8 mouse cellular contexts compared by ENCODE assay signal in the genomic region with DNA sequence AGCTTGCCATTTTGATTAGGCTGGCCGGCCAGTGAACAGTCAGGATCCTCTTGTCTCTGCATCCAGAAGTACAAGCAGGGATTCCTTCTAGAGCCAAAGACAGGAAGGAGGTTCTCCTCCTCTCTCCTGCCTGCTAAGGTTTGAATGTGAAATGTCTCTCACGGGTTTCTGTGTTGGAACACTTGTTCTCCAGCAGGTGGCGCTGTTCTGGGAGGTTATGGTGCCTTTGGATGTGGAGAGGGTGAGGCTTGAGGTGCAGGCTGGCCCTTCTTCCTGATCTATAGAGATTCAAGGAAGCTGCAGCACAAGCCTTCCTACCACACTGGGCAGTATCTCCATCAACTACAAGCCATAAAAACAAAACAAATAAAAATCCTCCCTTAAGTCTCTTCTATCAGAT.
DNase-seq lines count a peak whose midpoint lies in the region; ATAC-seq and TF ChIP-seq lines count a peak whose summit lies in the region.

No protein-coding gene starts in this region.

- TF ChIP-seq POLR2A in liver, adult 2 months (IDR thresholded peaks at IDR 0.05; ENCODE audit: extremely low read depth, insufficient read depth, low read length) = no peak

- no peak overlapping the region for H3K4me3 ChIP-seq in liver, adult 2 months (ENCODE audit: insufficient read depth, low read depth, low read length)
- no peak overlapping the region for H3K4me3 ChIP-seq in liver, embryonic 11.5 days (ENCODE audit: low read depth, low read length)
- H3K4me3 ChIP-seq in liver, embryonic 14.5 days (ENCODE audit: insufficient read depth in 1 of 2, low read depth in 2 of 2, low read length in 2 of 2) = no peak overlapping the region

- H3K4me2 ChIP-seq in liver, embryonic 11.5 days = no peak overlapping the region
- H3K4me2 ChIP-seq in liver, embryonic 14.5 days (ENCODE audit: low read depth) = no peak overlapping the region

- DNase-seq in cerebellum, postnatal 14 days = peak; percentile 57 to 82
- DNase-seq in liver, adult 2 months (ENCODE audit: extremely low read depth, low read depth, low spot score) = no peak
- DNase-seq in liver, embryonic 11.5 days (ENCODE audit: low spot score) = no peak
- no peak for DNase-seq in Patski (ENCODE audit: low read depth, low spot score)
- DNase-seq in liver, embryonic 14.5 days (ENCODE audit: low read depth in 3 of 3, low spot score in 3 of 3) = no peak
- DNase-seq in natural killer cell, adult 2 months (ENCODE audit: low spot score in 2 of 2) = no peak
- no peak for DNase-seq in urinary bladder, adult 2 months (ENCODE audit: low spot score)

- no peaks in the 10 kb centered on the region for H3K27me3 ChIP-seq in liver, adult 2 months (ENCODE audit: control insufficient read depth, insufficient read depth, low read length)
- no peaks in the 10 kb centered on the region for H3K27me3 ChIP-seq in liver, embryonic 11.5 days (replicated peaks; ENCODE audit: control insufficient read depth, insufficient read depth, low read length)
- no peaks in the 10 kb centered on the region for H3K27me3 ChIP-seq in Patski
- H3K27me3 ChIP-seq in liver, embryonic 14.5 days (ENCODE audit: control insufficient read depth, insufficient read depth, low read length) = no peaks in the 10 kb centered on the region

- no peak overlapping the region for H3K27ac ChIP-seq in liver, adult 2 months (replicated peaks; ENCODE audit: insufficient read depth, low read depth, low read length)
- no peak overlapping the region for H3K27ac ChIP-seq in liver, embryonic 11.5 days (ENCODE audit: low read depth, low read length)
- H3K27ac ChIP-seq in liver, embryonic 14.5 days = no peak overlapping the region

- 23% methylated on average over 3 of the region's 3 CpGs for WGBS in liver, adult 2 months
- 24% methylated on average over 3 of the region's 3 CpGs for WGBS in liver, embryonic 11.5 days
- WGBS in liver, embryonic 14.5 days (ENCODE audit: insufficient replicate concordance) = 21% methylated on average over 3 of the region's 3 CpGs

- H3K9me3 ChIP-seq in liver, embryonic 11.5 days (ENCODE audit: control insufficient read depth, low read length) = no peaks in the 10 kb centered on the region
- no peaks in the 10 kb centered on the region for H3K9me3 ChIP-seq in liver, embryonic 14.5 days (ENCODE audit: control insufficient read depth, low read length)

- TF ChIP-seq EP300 in liver, embryonic 14.5 days (IDR thresholded peaks at IDR 0.05; ENCODE audit: low read depth) = no peak

- no peaks in the 10 kb centered on the region for H3K4me1 ChIP-seq in liver, adult 2 months (ENCODE audit: control insufficient read depth, insufficient read depth, low read length)
- peaks cover 11% of the 10 kb centered on the region for H3K4me1 ChIP-seq in liver, embryonic 11.5 days (replicated peaks; ENCODE audit: control insufficient read depth, insufficient read depth, low read length)
- H3K4me1 ChIP-seq in liver, embryonic 14.5 days (replicated peaks; ENCODE audit: control insufficient read depth in 2 of 2, insufficient read depth in 2 of 2, low read length in 1 of 2) = peaks cover 0 to 4% of the 10 kb centered on the region in 2 experiments; a peak in 1 of 4 replicates

- peaks cover 4% of the 10 kb centered on the region; the same call in 1 of the 2 replicates for H3K36me3 ChIP-seq in liver, adult 2 months (ENCODE audit: control insufficient read depth, insufficient read depth, low read length)
- H3K36me3 ChIP-seq in liver, embryonic 11.5 days (ENCODE audit: control insufficient read depth, insufficient read depth, low read length) = peaks cover 8% of the 10 kb centered on the region; the same call in 1 of the 2 replicates
- no peaks in the 10 kb centered on the region for H3K36me3 ChIP-seq in liver, embryonic 14.5 days (replicated peaks; ENCODE audit: control insufficient read depth, insufficient read depth, low read depth)

- no peaks in the 10 kb centered on the region for H3K79me2 ChIP-seq in liver, adult 2 months (ENCODE audit: control insufficient read depth, insufficient read depth, low read length)

- POLR2A ChIA-PET in Patski (lab: Charles Lee) = no interaction called here

- TF ChIP-seq CTCF in liver, adult 2 months (IDR thresholded peaks at IDR 0.05; ENCODE audit: low read depth, low read length) = peak; percentile 72
- TF ChIP-seq CTCF in Patski (IDR thresholded peaks at IDR 0.05) = peak; percentile 72
- peak; percentile 87 for TF ChIP-seq CTCF in liver, embryonic 14.5 days (IDR thresholded peaks at IDR 0.05; ENCODE audit: low read depth)

- in situ Hi-C loops in Patski (cut with MboI; ENCODE audit: low pct_unique_long_range_greater_than_20kb) = loop anchor here (25.0 kb wide), 1 partner anchor 454 kb away; a partner anchor contains a TSS

- no peak for ATAC-seq in cerebellum, adult (ENCODE audit: insufficient number of reproducible peaks, low FRiP score, low TSS enrichment)
- no peak for ATAC-seq in liver, embryonic 11.5 days (replicated peaks; ENCODE audit: low FRiP score)
- no peak for ATAC-seq in Patski
- ATAC-seq in liver, embryonic 14.5 days (ENCODE audit: insufficient read depth) = no peak

- H3K9ac ChIP-seq in liver, adult 2 months (ENCODE audit: low read depth, low read length) = no peak overlapping the region
- no peak overlapping the region for H3K9ac ChIP-seq in liver, embryonic 11.5 days (ENCODE audit: low read depth, low read length)
- H3K9ac ChIP-seq in liver, embryonic 14.5 days (replicated peaks) = no peak overlapping the region

- CTCF ChIA-PET in Patski (lab: Charles Lee) = interaction anchor here (0.9 kb wide), 1 partner anchor 8 kb away, joined by 3 read pairs; no protein-coding TSS in a partner anchor

Comparison
In these comparisons a context has a peak if more than half of its experiments do, and no peak if none do; other contexts are left out.
1. DNase-seq: peak in cerebellum, postnatal 14 days (2 of 2); none in liver, adult 2 months (single experiment), liver, embryonic 11.5 days (single experiment), Patski (single experiment), liver, embryonic 14.5 days (0 of 3), natural killer cell, adult 2 months (0 of 2) and urinary bladder, adult 2 months (single experiment).
2. Peak in every context shown above with its lines, with median percentiles within 50 percentile points of each other: CTCF ChIP-seq.